Mouse (Mus musculus) ovary, postnatal 14 days (tissue): ENCODE measurements at regions not wholly inside any gene's neighbourhood (a gene's known extent, or its start where the extent isn't known, plus 50 kb on each side); places are given as distances from the start of the nearest gene placed in this dataset.
"Not testable (repeated sequence)": the region's sequence is repeated elsewhere in the genome, so short reads cannot be mapped to it uniquely, and the experiment has no call there.

Source experiments
- DNase-seq: peaks from one replicate; pipeline ENCODE4 v3.0.0; 2022; ENCODE audit warnings: low spot score

DNA sequence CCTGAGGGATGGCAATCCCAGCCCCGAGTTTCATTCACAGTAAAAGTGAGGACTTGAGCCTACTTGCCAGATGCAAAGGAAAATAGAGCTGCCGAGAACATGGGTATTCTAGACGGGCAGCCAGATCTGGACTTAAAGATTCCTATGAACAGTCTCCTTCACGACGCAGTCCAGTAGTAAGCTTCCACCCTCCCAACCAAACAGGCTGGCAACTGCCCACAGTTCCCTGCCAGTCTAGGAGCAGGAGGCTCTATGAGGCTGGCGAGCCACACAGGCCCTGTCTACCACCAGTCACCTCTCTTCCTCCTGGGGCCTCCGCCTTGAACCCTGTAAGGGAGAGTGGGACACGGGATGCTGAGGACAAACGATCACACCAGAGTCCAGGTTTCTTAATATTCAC lies 153.5 kb upstream of the Snrpn start:
- no peak for DNase-seq

DNA sequence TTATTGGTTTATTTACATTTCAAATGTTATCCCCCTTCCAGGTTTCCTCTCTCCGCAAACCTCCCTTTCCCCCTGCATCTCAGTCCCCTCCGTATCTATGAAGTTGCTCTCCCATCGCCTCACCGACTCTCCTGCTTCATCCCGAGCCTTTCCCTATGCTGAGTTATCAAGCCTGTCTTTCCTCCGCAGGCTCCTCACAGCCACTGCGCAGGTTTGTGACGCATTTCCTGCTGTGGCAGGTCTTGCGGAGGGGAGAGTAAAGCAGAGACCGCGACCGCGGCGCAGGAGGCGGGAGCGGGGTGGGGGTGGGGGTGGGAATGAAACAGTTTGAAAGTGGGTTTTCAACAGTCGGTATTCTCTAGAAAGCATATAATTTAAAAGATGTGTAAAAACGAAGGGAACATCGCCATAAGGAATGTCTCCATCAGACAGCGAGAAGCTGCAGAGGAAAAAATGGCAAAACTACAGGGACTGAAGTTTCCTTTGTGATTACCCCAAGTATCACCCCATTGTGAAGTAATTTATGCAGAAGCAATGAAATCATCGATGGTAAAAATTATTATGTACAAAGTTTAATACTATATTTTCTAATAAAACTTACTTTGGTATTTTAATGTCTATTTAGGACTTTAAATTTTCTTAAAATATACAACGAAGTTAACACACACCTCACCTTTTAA lies 104.3 kb upstream of the Snrpn start:
- DNase-seq, result not testable (repeated sequence)

DNA sequence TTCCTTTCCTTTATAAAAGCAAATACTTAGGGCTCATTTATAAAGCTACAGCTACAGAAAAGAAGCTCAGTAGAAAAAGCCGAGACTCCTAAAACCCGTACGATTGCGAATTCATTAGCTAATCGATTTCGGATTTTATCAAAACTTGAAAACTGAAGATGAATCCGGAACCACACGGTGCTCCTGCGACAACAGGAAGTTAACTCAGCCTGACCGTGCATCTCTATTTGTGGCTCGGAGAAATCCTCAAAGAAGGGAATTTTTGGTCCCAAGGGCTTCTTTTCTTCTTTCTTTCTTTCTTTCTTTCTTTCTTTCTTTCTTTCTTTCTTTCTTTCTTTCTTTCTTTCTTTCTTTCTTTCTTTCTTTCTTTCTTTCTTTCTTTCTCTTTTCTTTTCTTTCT lies 103.7 kb upstream of the Snrpn start:
- DNase-seq, result peak; percentile 22

DNA sequence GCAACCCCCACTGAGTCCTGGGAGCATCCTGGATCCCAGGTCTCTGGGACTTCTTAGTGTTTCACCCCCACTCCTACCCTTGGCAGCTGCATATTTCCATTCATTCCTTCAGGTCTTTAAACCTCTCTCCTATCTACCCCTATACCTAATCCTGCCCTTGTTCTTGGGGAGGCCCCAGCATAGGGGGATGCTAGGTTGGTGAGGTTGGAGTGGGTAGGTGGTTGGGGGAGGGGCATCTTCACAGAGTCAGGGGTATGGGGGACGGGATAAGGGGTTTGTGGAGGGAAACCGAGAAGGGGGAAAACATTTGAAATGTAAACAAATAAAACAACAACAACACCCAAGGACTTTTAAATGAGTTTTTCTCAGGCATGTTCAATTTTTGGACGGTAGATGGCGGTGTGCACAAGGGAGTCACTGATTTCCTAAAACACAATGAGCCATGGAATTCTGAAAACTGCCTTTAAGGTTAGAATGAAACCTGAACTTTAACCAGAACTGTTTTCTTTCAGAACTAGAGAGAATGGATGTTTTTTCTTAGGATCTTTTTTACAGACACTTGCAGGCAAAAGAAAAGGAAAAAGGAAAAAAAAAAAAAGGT lies 98.7 kb upstream of the Snrpn start:
- DNase-seq, result not testable (repeated sequence)

DNA sequence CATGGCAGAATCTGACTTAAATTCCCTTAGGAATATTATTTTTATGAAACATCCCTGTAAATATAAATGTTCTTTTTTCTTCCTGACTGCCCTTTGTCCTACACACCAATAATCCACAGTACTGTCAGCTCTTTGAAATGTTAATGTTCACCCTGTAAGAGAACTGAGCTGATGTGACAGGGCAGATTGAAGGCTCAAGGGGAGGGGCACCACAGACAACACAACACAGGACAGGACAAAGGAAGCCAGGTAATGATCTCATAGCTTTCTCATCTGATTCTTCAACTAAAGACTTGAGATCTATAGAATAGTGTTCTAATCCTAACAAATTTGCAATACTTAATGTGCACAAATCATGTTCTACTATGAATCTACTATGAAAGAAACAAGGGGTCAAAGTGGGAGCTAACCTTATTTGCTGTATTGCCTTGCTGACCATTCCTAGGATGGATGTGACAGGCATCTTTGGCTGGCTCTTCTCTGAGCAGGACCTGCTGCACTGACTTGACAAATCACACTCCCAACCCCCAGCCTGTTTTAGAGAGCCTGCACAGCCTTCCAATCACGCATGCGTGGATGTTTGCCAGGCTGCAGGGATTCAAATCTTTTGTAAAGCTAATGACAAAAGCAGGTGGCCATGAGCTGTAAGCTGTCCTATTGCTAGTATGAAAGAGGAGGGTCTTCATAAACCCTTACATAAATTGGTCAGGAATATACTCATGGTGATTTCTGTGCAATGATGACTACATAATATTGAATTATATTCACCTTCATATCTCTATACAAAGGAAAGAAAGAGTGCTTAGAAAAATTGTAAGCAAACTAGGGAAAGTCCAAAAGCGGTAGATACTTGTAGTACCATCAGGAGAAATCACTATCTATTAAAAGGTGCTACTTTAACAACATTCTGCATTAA lies 76.6 kb upstream of the Snrpn start:
- not testable (repeated sequence) for DNase-seq
